Mouse (Mus musculus) spleen, adult 12 weeks (tissue): ENCODE results near the gene Pla2g2c.

ENCODE experiments used
- DNase-seq: peaks from one replicate; pipeline ENCODE4 v3.0.0; 2022; ENCODE audit warnings: low spot score

Pla2g2c gene

DNA sequence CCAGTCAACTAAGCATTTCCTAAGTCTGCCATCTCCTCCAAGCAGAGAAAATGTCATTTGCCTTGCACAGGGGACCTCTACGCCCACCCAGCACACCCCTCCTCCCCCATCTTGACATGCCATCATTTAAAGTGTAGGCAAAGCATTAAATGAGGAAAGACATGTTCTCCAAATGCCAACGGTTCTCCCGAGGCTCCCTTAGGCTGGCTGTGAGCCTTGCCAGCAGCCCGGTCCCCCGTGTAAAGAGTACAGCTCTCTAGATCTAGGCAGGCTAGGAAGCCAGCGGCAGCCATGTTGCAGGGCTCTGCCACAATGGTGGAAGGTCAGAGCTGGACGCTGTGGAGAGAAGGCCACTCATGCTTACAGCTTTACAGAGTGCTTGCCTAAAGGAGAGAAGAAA is 14.6 kb upstream of the Pla2g2c start:
- no peak for DNase-seq

DNA sequence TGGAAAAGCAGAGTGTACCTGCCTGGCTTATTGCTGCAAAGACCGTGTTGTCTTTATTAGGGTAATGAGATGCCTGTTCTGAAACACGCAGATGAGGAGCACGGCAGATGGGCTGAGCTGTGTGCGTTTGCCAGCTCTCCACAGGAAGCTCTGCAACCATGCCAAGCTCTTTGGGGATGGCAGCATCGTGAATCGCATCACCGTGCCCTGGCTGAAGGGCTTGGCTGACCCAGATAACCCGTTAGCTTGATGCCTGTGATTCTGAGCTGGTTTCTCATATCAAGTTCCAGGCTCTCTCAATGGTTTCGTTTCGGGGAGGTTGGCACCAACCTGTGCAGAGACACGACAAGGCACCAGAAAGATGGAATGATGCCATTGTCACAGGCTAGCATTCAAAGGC is 14.0 kb upstream of the Pla2g2c start:
- DNase-seq, result no peak

DNA sequence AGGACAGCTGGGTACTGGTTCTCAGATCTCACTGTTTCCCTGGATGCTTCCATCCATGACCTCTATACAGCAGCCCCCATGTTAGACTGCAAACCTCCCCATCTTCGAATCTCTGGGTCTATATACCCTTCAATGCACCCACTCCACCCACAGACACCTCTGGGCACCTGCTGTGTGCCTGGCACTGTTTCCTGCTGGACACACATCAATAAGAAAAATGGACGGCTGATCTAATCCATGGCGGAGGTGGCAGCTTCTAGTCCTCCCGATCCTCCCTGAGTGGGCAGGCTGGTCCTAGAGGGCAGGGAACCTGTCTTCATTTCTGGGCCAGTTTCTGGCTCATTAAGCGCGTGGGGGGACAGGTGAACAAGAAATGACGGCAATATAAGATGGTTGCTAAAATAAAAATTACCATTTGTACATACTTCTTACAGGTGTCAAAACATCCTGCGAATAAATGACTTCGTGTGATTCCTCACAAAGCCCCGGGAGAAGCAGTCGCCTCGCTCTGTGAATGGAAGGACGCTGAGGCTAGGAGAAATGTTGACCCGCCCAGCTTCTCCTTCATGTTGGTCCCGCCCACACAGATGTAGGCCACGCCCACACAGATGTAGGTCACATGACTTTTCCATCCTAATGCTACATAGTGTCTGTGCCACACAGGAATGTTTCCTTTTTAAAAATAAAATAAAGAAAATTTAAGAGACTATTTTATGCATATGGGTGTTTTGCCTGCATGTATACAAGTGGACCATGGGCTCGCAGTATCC is 13.4 kb upstream of the Pla2g2c start:
- no peak for DNase-seq

DNA sequence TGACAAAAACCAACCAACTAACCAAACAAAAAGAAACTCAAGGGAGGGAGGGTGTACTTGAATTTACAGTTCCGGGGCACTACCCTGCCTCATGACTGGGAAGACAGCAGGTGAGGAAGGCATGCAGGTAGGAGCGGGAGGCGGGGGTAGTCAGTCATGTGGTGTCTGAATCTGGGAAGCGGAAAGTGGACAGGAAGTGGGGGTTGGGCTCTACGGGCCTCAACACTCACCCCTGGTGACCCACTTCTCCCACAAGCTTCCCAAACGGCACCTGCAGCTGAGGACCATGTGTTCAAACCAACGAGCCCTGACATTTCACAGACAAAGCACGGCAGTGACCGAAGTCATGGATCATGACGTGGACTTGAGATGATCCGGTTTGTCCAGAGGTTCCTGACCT is 12.5 kb upstream of the Pla2g2c start:
- DNase-seq, result no peak

DNA sequence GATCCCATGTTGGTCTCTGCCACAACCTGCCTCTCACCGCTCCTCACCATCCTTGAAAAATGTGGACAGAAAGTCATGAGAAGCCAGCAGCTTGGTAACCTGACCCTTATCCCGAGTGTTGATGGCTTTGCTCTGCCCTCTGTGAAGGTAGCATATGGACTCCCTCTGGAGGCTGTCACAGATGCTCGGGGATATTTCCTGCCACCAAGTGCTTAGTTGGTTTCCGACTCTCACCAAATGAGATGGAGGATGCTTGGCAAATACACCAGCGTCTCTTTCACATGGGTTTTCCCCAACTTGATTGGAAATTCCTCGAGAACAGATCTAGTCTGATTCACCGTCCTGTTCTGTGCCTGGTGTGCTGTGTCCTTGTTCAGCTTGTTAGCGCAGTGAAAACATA is 12.0 kb upstream of the Pla2g2c start:
- DNase-seq, result no peak

DNA sequence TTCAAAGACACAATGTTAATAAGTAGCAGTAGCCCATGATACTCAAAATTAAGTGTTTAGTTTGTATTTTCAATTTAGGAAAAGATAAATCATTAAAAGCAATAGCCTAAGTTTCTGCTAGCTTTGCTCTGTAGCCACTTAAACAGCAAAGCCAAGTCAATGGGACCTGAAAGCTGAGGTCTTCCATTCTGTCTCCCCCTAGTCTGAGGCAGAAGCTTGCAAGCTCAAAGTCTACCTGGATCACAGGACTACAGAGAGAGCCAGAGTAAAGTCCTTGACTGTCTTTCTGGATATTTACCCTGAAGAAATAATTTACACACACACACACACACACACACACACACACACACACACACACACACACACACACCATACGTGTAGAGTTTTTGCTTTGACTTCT is 10.4 kb upstream of the Pla2g2c start:
- no peak for DNase-seq

DNA sequence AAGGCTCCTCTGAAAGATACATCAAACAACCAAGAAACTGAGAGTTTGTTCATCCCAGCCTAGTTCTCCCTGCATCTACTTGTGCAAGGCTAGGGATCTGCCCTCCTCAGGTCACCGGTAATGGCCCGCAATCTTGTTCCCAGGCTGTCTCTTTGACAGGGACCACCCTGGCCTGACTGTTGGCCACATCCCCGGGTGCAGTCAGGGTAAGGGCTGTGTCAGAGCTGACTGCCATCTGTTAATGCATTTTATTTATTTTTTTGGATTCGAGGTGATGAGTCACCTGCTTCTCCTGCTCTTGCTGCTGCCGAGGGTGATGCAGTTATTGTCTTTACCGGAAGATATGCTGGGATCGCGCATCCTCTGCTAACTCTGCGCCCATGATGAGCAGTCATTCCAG is 7.9 kb upstream of the Pla2g2c start:
- DNase-seq, result no peak

DNA sequence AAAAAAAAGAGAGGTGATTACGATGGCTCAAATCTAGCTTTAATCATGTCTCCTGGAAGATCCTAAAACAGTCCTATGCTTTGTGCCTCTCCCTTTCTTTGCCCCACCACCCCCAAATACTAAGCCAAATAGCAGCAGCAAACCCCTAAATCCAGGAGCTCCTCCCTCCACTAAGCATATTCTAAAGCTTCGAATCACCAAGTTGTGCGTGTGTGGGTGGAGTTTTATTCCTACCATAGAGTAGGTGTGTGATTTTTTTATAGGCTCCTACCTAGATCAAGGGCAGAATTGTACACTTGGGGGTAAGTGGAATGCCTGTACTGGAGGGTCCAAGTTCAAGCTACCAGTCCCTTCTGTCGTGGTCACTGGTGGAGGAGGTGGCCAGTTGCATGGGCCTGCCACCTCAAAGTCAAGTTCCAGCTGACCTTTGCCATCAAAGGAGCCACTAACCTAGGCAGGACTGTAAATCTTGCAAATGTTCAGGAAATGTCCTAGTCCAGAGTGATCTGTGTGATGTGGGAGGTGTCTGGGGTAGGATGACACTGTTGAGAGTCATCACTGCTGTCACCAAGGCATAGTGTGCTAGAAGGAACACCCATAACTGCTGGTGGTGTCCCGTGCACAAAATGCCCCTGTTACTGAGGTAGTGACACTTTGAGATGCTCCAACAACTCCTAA is 5.9 kb upstream of the Pla2g2c start:
- DNase-seq, result no peak

DNA sequence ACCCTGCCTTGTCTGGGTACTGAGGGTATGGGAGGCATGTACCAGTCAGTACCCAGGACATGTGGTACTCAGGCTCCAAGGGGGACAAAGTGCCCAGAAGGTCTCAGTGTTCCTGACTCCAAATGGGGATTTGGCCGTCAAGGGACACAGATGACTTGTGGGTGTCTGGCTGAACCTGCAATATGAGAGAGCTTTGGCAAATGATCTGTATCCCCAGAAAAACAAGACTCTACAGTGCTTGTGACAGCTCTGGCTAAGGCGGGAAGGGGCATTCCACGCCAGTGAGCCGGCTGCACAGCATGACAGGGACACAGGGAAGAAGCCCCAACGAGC is 5.4 kb upstream of the Pla2g2c start:
- no peak for DNase-seq

DNA sequence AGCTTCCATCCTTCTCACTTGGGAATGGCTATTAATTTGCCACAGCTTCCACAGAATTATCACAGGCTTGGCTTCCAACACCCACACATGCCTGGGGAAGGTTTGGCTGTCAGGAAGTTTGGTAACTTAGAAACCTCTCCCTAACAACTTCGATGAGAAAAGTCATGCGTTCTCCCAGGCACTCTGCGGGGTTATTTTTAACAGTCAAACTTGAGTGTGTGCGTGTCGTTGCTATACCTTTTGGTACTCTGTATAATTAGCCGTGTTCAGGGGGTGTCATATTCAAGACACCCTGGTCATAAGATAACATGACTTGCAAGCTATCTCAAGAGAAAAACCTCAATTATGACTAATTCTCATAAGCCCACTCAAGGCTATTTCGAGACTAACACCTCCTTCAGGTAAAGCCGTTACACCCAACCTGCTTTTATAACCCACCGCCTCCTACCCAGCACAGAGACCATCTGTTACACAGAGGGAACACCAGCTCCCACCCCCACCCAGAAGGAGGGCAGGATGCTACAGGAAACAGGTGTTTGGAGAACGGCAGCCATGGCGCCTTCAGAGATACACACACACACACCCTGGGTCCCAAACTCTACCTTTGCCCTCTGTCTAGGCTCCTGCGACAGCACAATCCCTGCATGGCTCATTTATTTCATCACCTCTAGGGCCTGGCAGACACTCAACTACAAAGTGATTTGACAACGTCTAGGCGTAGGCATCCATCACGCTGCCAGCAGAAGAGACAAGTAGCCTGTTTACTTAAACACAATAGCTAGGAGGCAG is 905 bp upstream of the Pla2g2c start:
- DNase-seq, result no peak

DNA sequence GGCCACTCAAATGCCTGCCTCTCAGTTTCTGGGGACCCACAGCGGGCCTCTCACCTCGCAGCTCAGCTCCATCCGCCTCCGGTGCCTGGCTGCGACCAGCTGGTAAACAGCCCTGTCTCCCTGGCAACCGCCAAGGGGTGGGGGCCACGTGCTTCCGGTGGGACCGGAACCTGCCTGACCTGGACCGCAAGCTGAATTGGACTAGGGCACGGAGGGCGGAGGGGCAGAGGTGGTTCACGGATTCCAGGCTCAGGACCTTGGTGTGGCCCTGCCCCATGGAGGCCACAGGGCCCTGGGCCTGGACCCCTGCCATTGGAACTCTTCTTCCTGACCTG is 502 bp downstream of the Pla2g2c start:
- no peak for DNase-seq

DNA sequence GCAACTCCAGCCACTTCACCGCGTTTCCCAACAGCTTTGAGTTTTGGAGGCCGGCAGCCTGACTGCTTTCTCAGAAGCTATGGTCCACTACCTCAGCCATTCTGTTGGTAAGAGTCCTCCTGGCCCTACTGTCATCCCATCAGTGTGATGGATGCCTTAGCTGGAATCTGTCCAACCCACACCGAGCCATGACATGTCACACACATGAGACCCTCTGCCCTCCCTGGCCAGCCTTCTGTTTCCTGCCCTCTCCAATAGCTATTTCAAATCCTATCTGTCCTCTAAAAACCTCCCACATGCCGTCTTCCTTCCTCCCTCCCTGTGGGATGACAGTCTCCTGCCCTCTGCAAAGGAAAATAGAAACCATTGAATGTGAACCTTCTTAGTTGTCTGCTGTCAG is 1.2 kb downstream of the Pla2g2c start:
- DNase-seq, result no peak

DNA sequence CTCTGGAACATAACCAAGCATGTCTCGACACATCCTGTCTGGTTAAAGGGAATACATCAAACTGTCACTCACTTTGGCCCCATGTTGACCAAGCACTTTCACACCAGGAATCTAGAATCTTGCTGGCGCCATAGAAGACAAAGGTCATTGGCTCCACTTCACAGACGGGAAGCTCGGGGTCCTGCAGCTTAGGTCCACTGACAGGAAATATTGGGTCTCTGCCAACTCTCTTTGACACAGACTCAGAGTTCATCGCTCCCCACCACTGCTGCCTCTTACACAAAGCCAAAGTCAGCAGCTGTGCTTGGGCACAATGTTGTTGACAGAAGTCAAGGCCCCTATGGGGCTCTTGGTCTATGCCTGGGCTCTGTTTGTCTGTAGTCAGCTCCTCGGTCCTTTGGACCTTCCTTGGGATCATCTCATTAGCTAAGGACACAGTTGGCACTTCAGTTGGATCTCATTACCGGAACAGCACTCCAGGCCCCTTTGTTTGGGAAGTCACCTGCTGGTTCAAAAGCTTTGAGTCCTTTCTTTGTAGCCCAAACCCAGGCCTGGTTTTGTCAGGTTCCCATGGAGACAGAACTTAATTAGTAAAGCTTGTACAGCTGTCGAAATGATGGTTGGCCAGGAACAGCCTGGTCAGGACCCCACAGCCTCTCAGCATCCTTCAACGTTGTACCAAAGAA is 4.6 kb downstream of the Pla2g2c start:
- no peak for DNase-seq

DNA sequence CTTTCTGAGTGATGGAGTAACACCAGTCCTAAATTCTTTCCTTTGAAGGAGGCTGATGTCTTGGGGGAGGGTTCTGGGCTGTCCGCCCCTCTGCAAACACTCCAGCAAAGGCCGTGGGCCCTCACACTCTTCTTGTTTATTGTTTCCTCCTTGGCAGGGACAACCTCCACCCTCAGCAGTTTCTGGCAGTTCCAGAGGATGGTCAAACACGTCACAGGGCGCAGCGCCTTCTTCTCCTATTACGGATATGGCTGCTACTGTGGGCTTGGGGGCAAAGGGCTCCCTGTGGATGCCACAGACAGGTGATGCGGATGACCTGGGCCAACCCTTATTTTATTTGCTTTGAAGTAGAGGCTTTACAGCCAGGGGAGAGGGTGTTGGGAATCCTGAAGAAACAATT is 9.5 kb downstream of the Pla2g2c start:
- no peak for DNase-seq

DNA sequence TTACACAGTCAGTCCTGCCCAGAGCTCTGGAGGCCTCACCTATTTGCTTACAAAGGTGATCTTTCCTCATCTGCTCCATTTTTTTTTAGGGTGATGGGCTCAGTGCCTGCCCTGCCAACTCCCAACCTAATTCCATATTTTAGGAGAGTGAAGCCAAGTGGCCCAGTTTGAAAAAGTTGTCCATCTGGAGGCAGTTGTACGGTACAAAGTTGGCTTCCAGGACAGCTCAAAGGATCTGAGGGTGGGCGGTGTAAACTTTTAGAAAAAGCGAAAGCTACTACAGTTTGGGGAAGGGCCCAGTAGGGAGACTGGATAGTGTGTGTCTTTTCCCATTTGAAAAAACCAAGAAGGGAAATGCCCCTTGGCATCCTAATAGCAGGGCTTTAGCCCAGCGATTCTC is 10.3 kb downstream of the Pla2g2c start:
- no peak for DNase-seq

DNA sequence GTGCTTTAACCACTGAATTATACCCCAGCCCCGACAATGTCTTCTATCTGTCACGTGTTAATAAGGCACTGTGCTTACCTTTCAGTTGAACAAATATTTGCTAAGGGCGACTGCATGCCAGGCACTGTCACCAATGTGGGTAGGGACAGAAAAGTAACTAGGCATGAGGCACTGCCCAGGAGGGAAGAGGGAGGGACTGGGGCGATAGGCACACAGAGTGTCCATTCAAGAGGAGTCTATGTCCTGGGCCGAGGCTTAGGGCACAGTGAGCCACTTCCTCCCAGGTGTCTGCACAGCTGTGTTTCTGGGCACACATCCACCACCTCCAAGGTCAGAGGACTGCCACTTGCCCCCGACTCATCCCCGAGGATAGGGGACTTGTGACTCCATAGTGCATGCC is 12.4 kb downstream of the Pla2g2c start, which contains the start of gene Ubxn10:
TSS of gene Ubxn10 (minus strand) at position 137 of the 400 bp plus-strand sequence.
- no peak for DNase-seq

DNA sequence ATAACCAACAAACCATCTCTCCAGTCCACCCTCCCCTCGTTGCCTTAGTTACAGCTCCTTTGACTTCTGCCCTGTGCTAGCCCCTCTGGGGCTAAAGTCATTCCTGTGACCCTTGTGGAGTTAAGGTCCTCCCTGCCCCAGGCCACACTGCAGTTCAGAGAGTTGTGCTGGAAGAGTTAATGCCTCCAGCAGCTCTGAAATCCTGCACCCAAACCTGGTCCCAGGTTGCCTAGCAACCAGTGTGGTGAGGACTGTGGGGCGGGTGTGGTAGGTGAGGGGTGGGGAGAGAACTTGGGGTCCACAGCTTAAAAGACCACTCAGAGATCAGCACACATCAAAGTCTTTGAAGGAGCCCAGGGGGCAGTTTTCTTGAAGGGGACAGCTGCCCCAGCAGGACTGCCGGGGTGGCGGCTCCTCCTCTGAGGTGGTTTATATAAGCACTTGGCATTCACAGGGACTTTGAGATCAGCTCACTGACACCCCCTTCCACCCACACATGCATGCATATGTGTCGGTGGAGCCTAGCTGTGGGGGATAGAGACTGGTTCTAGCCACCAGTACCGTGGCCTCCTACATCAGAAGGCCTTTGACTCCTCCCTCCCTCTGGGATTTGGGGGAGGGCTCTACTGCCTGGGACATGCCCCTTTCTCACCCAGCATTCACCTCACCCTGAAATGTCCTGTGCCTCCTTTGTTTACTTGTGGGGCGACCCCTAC is 14.7 kb downstream of the Pla2g2c start:
- DNase-seq, result no peak

DNA sequence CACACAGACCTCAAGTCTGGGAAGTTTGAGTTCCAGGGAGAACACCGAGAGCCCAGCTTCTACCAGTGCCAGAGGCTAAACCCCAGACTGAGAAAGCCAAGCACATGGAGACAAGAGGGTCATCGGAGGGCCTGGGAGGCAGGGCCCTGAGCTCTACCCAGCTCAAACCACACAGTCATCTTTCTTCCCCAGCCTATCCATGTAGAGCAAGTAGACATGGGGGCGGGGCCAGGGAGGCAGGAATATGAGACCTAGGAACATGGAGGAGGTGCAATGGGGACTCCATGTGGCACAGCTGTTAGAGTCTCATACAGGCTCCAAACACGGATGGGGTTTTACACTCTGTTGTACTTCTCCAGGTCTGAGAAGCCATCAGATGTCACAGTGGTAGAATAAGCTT is 21.3 kb downstream of the Pla2g2c start:
- DNase-seq, result no peak

DNA sequence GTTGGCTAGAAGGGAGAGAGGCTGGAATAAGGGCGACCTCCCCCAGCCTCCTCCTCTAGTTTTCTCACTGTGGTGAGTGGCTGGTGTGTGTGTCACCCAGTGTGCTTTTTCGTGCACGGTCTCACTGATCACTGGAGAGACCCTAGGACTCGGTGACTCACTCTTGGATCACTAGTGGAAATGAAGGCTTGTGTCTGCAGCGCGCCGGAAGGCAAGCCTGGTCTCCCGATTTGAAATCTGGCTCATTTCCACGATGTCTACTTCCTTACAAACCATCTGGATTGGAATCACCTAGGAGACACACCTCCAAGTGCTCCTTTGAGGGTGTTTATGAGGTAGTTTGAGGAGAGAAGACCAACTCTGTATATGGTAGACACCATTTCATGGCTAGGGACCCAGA is 22.3 kb downstream of the Pla2g2c start:
- no peak for DNase-seq

DNA sequence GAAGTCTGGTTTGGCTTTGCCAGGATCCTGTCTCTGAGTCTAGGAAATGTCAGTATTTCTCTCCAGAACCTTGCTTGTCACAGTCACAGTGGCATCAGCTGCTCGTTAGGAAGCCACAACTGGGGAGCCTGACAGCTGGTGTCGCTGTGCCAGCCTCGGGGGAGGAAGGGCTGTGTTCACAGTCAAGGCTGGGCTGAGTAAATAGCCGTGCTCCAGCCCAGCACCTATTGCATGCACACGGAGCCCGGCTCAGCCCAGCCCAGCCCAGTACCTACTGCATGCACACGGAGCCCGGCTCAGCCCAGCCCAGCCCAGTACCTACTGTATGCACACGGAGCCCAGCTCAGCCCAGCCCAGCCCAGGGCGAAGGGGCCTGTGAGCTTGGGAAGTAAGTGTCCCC is 23.3 kb downstream of the Pla2g2c start:
- DNase-seq, result no peak

DNA sequence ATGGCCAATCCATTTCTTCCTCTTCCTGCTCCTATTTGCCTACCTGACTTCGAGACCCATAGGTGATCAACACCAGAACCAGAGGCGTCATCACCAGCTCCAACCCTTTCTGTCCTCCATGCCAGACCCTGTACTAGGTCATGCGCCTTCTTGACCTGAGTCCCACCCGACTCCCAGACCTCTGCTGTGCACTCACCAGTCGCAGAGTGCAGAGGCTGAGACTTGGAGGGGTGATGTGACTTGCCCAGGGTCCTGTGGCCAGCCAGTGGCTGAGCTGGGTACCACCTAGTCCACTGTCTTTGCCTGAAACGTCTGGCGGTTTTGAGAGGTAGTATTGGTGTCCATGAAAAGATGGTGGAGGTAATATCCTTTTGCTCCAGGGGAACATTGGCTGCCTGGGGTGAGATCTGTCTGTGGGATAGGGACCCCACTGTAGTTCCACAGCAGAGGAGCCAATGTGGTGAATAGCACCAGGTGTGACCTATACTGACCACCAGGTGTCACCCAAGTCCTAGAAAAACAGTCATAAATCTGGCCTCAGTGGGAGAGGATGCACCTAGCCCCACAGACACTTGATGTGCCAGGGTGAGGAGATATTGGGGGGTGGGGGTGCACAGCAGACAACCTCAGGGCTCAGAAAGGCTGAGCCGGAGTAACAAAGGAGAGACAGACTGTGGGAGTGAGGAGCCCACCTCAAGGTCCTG is 23.9 kb downstream of the Pla2g2c start:
- no peak for DNase-seq
